Mouse (Mus musculus) liver, embryonic 12.5 days (tissue): ENCODE measurements at regions not wholly inside any gene's neighbourhood (a gene's known extent, or its start where the extent isn't known, plus 50 kb on each side); places are given as distances from the start of the nearest gene placed in this dataset.

Experiments
- ATAC-seq: fragments of 200-750 bp; cut with Nextera tagmentation; 2 replicates; pipeline ENCODE4 v1.8.0; 2017; ENCODE audit warnings: moderate number of reproducible peaks, mild to moderate bottlenecking, moderate library complexity
- H3K27ac ChIP-seq: fragments of 300-500 bp; sonication (generic); 2 replicates; pipeline ENCODE4 v1.5.1; 2016; ENCODE audit warnings: mild to moderate bottlenecking
- H3K27me3 ChIP-seq: fragments of 300-500 bp; sonication (generic); replicated peaks from 2 replicates; pipeline ENCODE4 v1.6.1; 2016; ENCODE audit warnings: mild to moderate bottlenecking, moderate library complexity
- H3K36me3 ChIP-seq: fragments of 300-500 bp; sonication (generic); 2 replicates; pipeline ENCODE4 v1.6.1; 2016; ENCODE audit warnings: mild to moderate bottlenecking, moderate library complexity
- H3K4me1 ChIP-seq: fragments of 300-500 bp; sonication (generic); 2 replicates; pipeline ENCODE4 v1.6.1; 2016
- H3K4me2 ChIP-seq: fragments of 300-500 bp; sonication (generic); 2 replicates; pipeline ENCODE4 v1.6.1; 2016; ENCODE audit warnings: mild to moderate bottlenecking, moderate library complexity
- H3K4me3 ChIP-seq: fragments of 300-500 bp; sonication (generic); 2 replicates; pipeline ENCODE4 v1.5.1; 2016; ENCODE audit warnings: mild to moderate bottlenecking, moderate library complexity
- H3K9ac ChIP-seq: fragments of 300-500 bp; sonication (generic); 2 replicates; pipeline ENCODE4 v1.6.1; 2016; ENCODE audit warnings: mild to moderate bottlenecking, moderate library complexity
- H3K9me3 ChIP-seq: fragments of 300-500 bp; sonication (generic); replicated peaks from 2 replicates; pipeline ENCODE4 v1.6.1; 2016; ENCODE audit warnings: mild to moderate bottlenecking, moderate library complexity
- WGBS: fragments of 180-500 bp; shearing (Covaris S2); methylation state at CpG from one replicate; pipeline ENCODE4 v1.1.7; 2016; ENCODE audit not compliant: insufficient replicate concordance; 5-methylcytosine and 5-hydroxymethylcytosine counted together

DNA sequence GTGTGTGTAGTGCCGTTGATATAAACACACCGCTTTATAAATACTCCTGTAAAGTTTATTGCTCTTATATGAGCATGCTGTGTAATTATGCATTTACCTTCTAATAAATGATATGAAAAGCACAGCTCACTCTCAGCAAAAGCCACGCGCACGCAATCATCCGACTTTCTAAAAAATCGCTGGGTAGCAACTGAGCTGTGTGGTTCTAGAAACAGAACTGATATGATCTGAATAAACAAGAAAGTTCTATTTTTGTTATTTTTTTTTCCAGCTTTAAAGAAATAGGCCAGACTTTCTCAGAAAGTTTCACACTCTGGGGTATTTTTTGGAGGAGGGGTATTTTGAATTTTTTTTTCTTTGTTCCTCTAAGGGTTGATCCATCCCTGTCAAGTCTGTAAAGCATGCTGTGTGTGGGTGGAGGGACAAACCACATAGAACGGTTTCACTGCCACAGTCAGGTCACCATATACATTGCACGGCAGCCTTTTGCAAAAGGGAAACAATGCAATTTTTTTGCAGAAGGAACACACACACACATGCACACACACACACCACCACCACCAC lies 357.5 kb downstream of the Rnf144a start:
- H3K4me3 ChIP-seq: no peak overlapping the region
- ATAC-seq: no peak
- no peak overlapping the region for H3K9ac ChIP-seq
- no peak overlapping the region for H3K4me2 ChIP-seq
- no peaks in the 10 kb centered on the region for H3K4me1 ChIP-seq
- no peak overlapping the region for H3K27ac ChIP-seq
- WGBS: 74% methylated on average over 9 of the region's 9 CpGs
- H3K9me3 ChIP-seq: no peaks in the 10 kb centered on the region
- no peaks in the 10 kb centered on the region for H3K36me3 ChIP-seq
- H3K27me3 ChIP-seq: no peaks in the 10 kb centered on the region

- Histone ChIP-seq H3K27me3 (no peaks in the 10 kb centered on the region), H3K36me3 (no peaks in the 10 kb centered on the region)
- 72% methylated on average over 6 of the region's 6 CpGs for WGBS
These were observed 368.1 kb downstream of the Rnf144a start for GRCm38 (mm10) chr12:26046991-26047390.

DNA sequence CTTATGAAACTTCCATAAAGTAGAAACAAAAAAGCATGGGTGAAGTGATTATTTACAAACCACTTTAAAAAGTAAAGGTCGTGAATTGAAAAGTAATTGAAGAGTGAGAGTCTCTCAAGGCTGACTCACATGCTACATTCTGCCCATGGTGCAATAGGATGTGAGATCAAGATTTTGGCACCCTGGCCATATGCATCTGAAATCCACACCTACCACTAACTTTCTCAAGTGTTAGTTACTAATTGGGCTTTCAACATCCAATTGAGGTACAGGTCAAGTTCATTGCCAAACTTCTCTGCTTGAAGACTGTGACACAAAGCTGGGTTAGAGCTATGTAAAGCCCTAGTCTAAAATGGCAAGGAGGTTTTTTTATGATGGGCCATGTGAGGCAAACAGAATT lies 369.7 kb downstream of the Rnf144a start:
- no peak overlapping the region for H3K27ac ChIP-seq
- no peaks in the 10 kb centered on the region for H3K4me1 ChIP-seq
- no peaks in the 10 kb centered on the region for H3K36me3 ChIP-seq
- WGBS: 62% methylated on average over 1 of the region's 1 CpGs
- no peaks in the 10 kb centered on the region for H3K9me3 ChIP-seq
- no peaks in the 10 kb centered on the region for H3K27me3 ChIP-seq
- H3K4me3 ChIP-seq: no peak overlapping the region
- no peak overlapping the region for H3K4me2 ChIP-seq
- no peak overlapping the region for H3K9ac ChIP-seq
- ATAC-seq: no peak

More at GRCm38 (mm10) chr12:26046991-26047390, 368.1 kb downstream of the Rnf144a start:
- H3K27ac ChIP-seq: no peak overlapping the region
- no peaks in the 10 kb centered on the region for H3K9me3 ChIP-seq
- ATAC-seq: no peak
- no peak overlapping the region for H3K4me3 ChIP-seq
- no peak overlapping the region for H3K4me2 ChIP-seq
- no peaks in the 10 kb centered on the region for H3K4me1 ChIP-seq
- H3K9ac ChIP-seq: no peak overlapping the region

GRCm38 (mm10) chr12:26012951-26013350 lies 402.1 kb downstream of the Rnf144a start:
- Histone ChIP-seq H3K9ac (no peak overlapping the region), H3K27ac (no peak overlapping the region), H3K36me3 (no peaks in the 10 kb centered on the region), H3K4me2 (no peak overlapping the region), H3K4me1 (no peaks in the 10 kb centered on the region), H3K4me3 (no peak overlapping the region), H3K9me3 (no peaks in the 10 kb centered on the region), H3K27me3 (no peaks in the 10 kb centered on the region)
- ATAC-seq: no peak
- WGBS: 53% methylated on average over 5 of the region's 5 CpGs

DNA sequence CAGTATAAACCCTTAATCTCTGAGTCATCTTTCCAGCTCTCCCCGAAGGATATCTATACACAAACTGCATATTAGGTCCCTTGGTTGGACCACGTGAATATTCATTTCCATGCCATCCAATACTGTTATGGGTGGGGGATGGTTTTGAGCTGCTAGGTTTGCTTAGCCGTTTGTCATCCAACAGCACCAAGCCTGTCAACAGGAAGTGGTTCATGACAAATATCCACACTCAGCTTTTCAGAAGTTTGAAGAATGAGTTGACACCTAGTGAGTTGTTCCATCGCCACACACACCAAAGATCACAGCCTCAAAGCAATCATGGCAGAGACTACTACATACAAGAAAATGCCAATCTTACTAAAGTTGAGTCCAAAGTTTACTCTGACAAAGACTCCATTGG lies 421.0 kb downstream of the Rnf144a start:
- Histone ChIP-seq H3K36me3 (no peaks in the 10 kb centered on the region), H3K27ac (no peak overlapping the region), H3K9me3 (no peaks in the 10 kb centered on the region), H3K27me3 (no peaks in the 10 kb centered on the region), H3K4me1 (no peaks in the 10 kb centered on the region), H3K9ac (no peak overlapping the region), H3K4me3 (no peak overlapping the region), H3K4me2 (no peak overlapping the region)
- ATAC-seq: no peak
- 43% methylated on average over 4 of the region's 4 CpGs for WGBS

DNA sequence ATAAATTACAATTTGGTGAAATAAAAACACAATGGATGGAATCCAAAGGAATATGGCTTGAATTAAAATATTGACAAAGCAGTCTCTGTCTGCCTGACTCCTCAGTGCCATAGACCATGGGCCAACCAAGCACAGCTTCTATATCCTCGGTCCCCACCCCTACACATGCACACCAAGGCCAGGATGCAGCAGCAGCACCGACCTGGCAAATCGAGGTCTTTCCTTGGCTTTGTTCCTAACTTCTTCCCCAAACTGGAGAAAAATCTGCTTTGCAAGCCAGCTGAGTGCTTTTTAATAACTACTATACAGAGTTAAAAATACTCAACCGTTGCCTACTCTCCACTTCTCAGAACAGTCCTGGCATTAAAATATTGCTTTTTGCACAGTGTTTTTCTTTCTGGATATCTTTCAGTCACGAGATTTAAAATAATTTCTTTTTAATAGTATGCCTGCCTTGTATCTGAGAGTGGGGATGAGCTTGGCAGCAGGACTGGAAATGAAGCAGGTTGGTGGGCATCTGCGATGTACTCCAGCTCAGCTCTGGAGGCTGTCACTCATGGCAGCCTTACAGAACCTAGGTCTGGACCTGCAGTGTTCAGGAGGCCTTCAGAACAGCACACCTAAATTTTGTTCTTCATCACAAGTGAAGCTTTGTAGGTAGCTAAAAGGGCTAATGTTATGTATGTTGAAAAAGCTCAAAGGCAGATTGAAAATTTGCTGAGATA lies 423.1 kb downstream of the Rnf144a start:
- no peak for ATAC-seq
- Histone ChIP-seq H3K4me1 (no peaks in the 10 kb centered on the region), H3K4me2 (no peak overlapping the region), H3K9me3 (no peaks in the 10 kb centered on the region), H3K27ac (no peak overlapping the region), H3K9ac (no peak overlapping the region), H3K27me3 (no peaks in the 10 kb centered on the region), H3K4me3 (no peak overlapping the region), H3K36me3 (no peaks in the 10 kb centered on the region)
- 53% methylated on average over 6 of the region's 6 CpGs for WGBS

GRCm38 (mm10) chr12:25982545-25982944 lies 432.5 kb downstream of the Rnf144a start:
- no peak overlapping the region for H3K9ac ChIP-seq
- no peaks in the 10 kb centered on the region for H3K4me1 ChIP-seq
- H3K4me3 ChIP-seq: no peak overlapping the region
- 80% methylated on average over 4 of the region's 4 CpGs for WGBS
- H3K27ac ChIP-seq: no peak overlapping the region
- H3K9me3 ChIP-seq: no peaks in the 10 kb centered on the region
- ATAC-seq: no peak
- H3K27me3 ChIP-seq: no peaks in the 10 kb centered on the region
- no peak overlapping the region for H3K4me2 ChIP-seq
- no peaks in the 10 kb centered on the region for H3K36me3 ChIP-seq

DNA sequence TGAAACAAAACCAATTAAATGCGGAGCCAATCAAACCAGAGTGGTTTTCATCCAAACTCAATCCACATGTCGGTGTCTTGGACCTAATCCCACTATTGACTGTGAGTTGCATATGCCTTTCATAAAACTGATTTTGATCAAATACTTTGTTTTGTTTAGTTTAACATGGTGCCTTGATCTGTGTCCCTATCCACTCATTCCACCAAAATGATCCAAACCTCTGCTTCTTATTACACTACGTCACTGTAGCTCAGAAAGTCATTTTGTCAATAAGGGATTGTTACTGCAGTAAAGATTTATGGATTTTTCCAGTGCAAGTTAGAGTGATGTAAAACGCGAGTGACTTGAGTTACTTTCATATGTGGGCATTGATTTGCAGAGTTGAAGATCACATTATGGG lies 436.7 kb downstream of the Rnf144a start:
- H3K4me2 ChIP-seq: no peak overlapping the region
- H3K9me3 ChIP-seq: no peaks in the 10 kb centered on the region
- H3K27me3 ChIP-seq: no peaks in the 10 kb centered on the region
- no peak overlapping the region for H3K4me3 ChIP-seq
- WGBS: 75% methylated on average over 5 of the region's 5 CpGs
- no peak for ATAC-seq
- no peaks in the 10 kb centered on the region for H3K36me3 ChIP-seq
- no peaks in the 10 kb centered on the region for H3K4me1 ChIP-seq
- no peak overlapping the region for H3K27ac ChIP-seq
- no peak overlapping the region for H3K9ac ChIP-seq

GRCm38 (mm10) chr12:25958584-25958983 lies 456.5 kb downstream of the Rnf144a start:
- WGBS: 59% methylated on average over 4 of the region's 4 CpGs

GRCm38 (mm10) chr12:25957547-25957946 lies 457.5 kb downstream of the Rnf144a start:
- 61% methylated on average over 1 of the region's 1 CpGs for WGBS
- Histone ChIP-seq H3K4me3 (no peak overlapping the region), H3K4me2 (no peak overlapping the region), H3K36me3 (no peaks in the 10 kb centered on the region), H3K27ac (no peak overlapping the region), H3K27me3 (no peaks in the 10 kb centered on the region), H3K9ac (no peak overlapping the region), H3K9me3 (no peaks in the 10 kb centered on the region), H3K4me1 (no peaks in the 10 kb centered on the region)
- no peak for ATAC-seq

More at GRCm38 (mm10) chr12:25958584-25958983, 456.5 kb downstream of the Rnf144a start:
- H3K27ac ChIP-seq: no peak overlapping the region
- no peaks in the 10 kb centered on the region for H3K36me3 ChIP-seq
- ATAC-seq: no peak
- no peaks in the 10 kb centered on the region for H3K9me3 ChIP-seq
- H3K4me3 ChIP-seq: no peak overlapping the region
- no peak overlapping the region for H3K4me2 ChIP-seq
- no peak overlapping the region for H3K9ac ChIP-seq
- H3K4me1 ChIP-seq: no peaks in the 10 kb centered on the region
- H3K27me3 ChIP-seq: no peaks in the 10 kb centered on the region

DNA sequence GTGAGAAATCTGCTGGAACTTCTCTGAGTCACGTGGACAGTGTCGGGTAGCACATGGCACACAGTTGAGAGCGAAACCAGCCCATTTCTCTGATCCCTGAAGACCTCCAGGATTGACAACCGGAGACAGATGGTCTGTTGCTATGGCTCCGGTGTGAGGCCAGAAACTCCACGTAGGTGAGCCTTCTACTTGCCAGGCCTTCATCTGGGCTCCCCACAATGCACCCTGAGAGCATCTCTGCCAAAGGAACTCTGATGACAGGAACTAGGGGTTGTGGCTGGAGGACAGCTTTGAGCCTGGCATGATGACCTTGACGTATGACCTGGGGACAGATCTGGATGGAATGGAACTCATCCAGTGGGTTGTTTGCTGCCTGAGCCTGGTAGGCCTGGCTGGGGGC lies 467.9 kb downstream of the Rnf144a start:
- Histone ChIP-seq H3K36me3 (no peaks in the 10 kb centered on the region), H3K4me1 (no peaks in the 10 kb centered on the region), H3K27ac (no peak overlapping the region), H3K9ac (no peak overlapping the region), H3K4me2 (no peak overlapping the region), H3K27me3 (no peaks in the 10 kb centered on the region), H3K9me3 (no peaks in the 10 kb centered on the region), H3K4me3 (no peak overlapping the region)
- no peak for ATAC-seq
- WGBS: 67% methylated on average over 7 of the region's 7 CpGs

GRCm38 (mm10) chr12:25946121-25946520 lies 468.9 kb downstream of the Rnf144a start:
- ATAC-seq: no peak
- 83% methylated on average over 3 of the region's 3 CpGs for WGBS
- Histone ChIP-seq H3K4me2 (no peak overlapping the region), H3K36me3 (no peaks in the 10 kb centered on the region), H3K4me3 (no peak overlapping the region), H3K9me3 (no peaks in the 10 kb centered on the region), H3K27me3 (no peaks in the 10 kb centered on the region), H3K4me1 (no peaks in the 10 kb centered on the region), H3K9ac (no peak overlapping the region), H3K27ac (no peak overlapping the region)

DNA sequence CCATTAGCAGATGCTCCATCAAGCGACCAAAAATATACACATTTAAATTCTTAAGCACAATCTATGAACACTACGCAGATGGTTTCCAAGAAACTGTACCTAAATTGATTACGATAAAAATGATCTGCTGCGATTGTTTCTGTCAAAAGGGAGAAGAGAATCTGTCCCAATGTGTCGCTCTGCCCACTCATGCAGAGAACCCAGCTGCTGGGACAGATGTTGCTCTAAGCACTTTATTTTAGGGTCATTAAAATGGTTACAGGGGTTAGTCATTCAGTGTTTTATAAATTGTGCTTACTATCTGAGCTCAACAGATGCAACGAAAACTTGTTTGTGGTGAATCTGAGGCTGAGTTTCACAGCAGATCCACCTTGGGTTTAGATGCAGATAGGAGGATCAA lies 476.2 kb downstream of the Rnf144a start:
- Histone ChIP-seq H3K4me2 (no peak overlapping the region), H3K9ac (no peak overlapping the region), H3K27me3 (no peaks in the 10 kb centered on the region), H3K9me3 (no peaks in the 10 kb centered on the region), H3K4me1 (no peaks in the 10 kb centered on the region), H3K27ac (no peak overlapping the region), H3K36me3 (no peaks in the 10 kb centered on the region), H3K4me3 (no peak overlapping the region)
- WGBS: 74% methylated on average over 6 of the region's 6 CpGs
- no peak for ATAC-seq
